Mouse (Mus musculus): Measurements from ENCODE around the gene Ube4a. TPM values are rescaled to one million over a fixed set of nuclear protein-coding genes. Genes with fewer than 3 reads are reported as not detected.

The Ube4a gene
- polyA plus RNA-seq, 1 experiment from 2014 or later = 18.6 TPM

- Histone ChIP-seq H3K9ac (ENCODE audit: low read depth, low read length) (no peak overlapping the region), H3K4me2 (ENCODE audit: low read length) (no peak overlapping the region), H3K9me3 (replicated peaks; ENCODE audit: low read length) (no peaks in the 10 kb centered on the region), H3K27me3 (ENCODE audit: insufficient read depth, low read length) (no peaks in the 10 kb centered on the region), H3K4me3 (replicated peaks; ENCODE audit: low read depth, low read length) (no peak overlapping the region), H3K4me1 (replicated peaks; ENCODE audit: insufficient read depth, low read length) (no peaks in the 10 kb centered on the region), H3K36me3 (ENCODE audit: insufficient read depth, low read length) (peaks cover 70% of the 10 kb centered on the region), H3K27ac (no peak overlapping the region)
- DNase-seq (ENCODE audit: low spot score) (no peak), ATAC-seq (replicated peaks; ENCODE audit: low FRiP score, low read depth) (no peak)
- 94% methylated on average over 7 of the region's 7 CpGs for WGBS
- TF ChIP-seq CTCF (IDR thresholded peaks at IDR 0.05; ENCODE audit: low read depth) = no peak
These were observed 19.2 kb downstream of the Ube4a start for GRCm38 (mm10) chr9:44946185-44946695.

- DNase-seq (ENCODE audit: low spot score) = no peak
- Histone ChIP-seq H3K9ac (ENCODE audit: low read depth, low read length) (no peak overlapping the region), H3K27me3 (ENCODE audit: insufficient read depth, low read length) (no peaks in the 10 kb centered on the region), H3K4me1 (replicated peaks; ENCODE audit: insufficient read depth, low read length) (no peaks in the 10 kb centered on the region), H3K4me2 (ENCODE audit: low read length) (no peak overlapping the region), H3K36me3 (ENCODE audit: insufficient read depth, low read length) (peaks cover 67% of the 10 kb centered on the region), H3K4me3 (replicated peaks; ENCODE audit: low read depth, low read length) (no peak overlapping the region), H3K27ac (no peak overlapping the region), H3K9me3 (replicated peaks; ENCODE audit: low read length) (no peaks in the 10 kb centered on the region)
- ATAC-seq (replicated peaks; ENCODE audit: low FRiP score, low read depth) = no peak
- no peak for TF ChIP-seq CTCF (IDR thresholded peaks at IDR 0.05; ENCODE audit: low read depth)
- 96% methylated on average over 4 of the region's 4 CpGs for WGBS
These were observed 23.0 kb downstream of the Ube4a start for GRCm38 (mm10) chr9:44942421-44942820.

DNA sequence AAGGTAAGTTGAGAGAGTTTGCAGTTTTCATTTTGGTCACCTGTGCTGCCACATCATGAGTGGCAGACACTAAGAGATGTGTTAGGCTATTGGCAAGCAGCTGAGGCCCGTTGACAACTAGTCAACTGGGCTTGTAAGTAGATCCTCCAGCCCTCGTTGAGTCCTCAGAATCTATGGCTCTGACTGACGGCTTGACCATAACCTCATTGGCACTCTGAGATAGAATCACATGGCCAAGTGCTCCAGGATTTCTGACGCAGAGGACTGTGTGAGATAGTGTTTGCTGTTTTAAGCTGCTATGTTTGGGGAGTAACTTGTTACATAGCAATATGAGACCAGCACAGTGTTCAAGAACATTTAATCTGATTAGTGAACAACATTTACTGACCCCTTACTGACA lies 23.6 kb downstream of the Ube4a start:
- peaks cover 68% of the 10 kb centered on the region for H3K36me3 ChIP-seq (ENCODE audit: insufficient read depth, low read length)

DNA sequence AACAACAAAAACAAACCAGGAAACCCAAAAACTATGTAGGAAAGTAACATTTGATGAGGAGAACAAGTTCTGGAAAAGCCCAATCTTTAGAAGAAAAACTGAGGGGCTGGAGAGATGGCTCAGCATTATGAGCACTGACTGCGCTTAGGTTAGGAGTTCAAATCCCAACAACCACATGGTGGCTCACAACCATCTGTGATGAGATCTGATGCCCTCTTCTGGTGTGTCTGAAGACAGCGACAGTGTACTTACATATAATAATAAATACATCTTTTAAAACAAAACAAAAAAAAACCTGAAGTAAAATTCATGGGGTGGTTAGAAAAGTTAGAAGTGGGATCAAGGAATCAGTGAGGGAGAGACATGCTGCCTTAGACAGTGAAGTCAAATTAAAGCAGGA lies 43.9 kb downstream of the Ube4a start:
- Histone ChIP-seq H3K36me3 (ENCODE audit: insufficient read depth, low read length) (0 out of 2 replicates have a peak, but pooled peaks cover 3% of the 10 kb centered on the region), H3K4me1 (replicated peaks; ENCODE audit: insufficient read depth, low read length) (no peaks in the 10 kb centered on the region; the same call in 1 of the 2 replicates), H3K4me2 (ENCODE audit: low read length) (peak overlapping the region; percentile 74), H3K27me3 (ENCODE audit: insufficient read depth, low read length) (no peaks in the 10 kb centered on the region), H3K27ac (peak overlapping the region; percentile 95), H3K4me3 (replicated peaks; ENCODE audit: low read depth, low read length) (peak overlapping the region; percentile 99), H3K9me3 (replicated peaks; ENCODE audit: low read length) (no peaks in the 10 kb centered on the region), H3K9ac (ENCODE audit: low read depth, low read length) (no peak overlapping the region)
- ATAC-seq (replicated peaks; ENCODE audit: low FRiP score, low read depth) = no peak
- no peak for TF ChIP-seq CTCF (IDR thresholded peaks at IDR 0.05; ENCODE audit: low read depth)
- no peak for DNase-seq (ENCODE audit: low spot score)
- WGBS = 74% methylated on average over 2 of the region's 2 CpGs

More for the DNA sequence above, 23.6 kb downstream of the Ube4a start:
- H3K9me3 ChIP-seq (replicated peaks; ENCODE audit: low read length) = no peaks in the 10 kb centered on the region
- ATAC-seq (replicated peaks; ENCODE audit: low FRiP score, low read depth) = no peak
- H3K4me2 ChIP-seq (ENCODE audit: low read length) = no peak overlapping the region
- no peak overlapping the region for H3K27ac ChIP-seq
- no peaks in the 10 kb centered on the region for H3K4me1 ChIP-seq (replicated peaks; ENCODE audit: insufficient read depth, low read length)
- no peak overlapping the region for H3K4me3 ChIP-seq (replicated peaks; ENCODE audit: low read depth, low read length)
- no peak for TF ChIP-seq CTCF (IDR thresholded peaks at IDR 0.05; ENCODE audit: low read depth)
- DNase-seq (ENCODE audit: low spot score) = no peak
- 80% methylated on average over 4 of the region's 4 CpGs for WGBS
- H3K27me3 ChIP-seq (ENCODE audit: insufficient read depth, low read length) = no peaks in the 10 kb centered on the region
- no peak overlapping the region for H3K9ac ChIP-seq (ENCODE audit: low read depth, low read length)

DNA sequence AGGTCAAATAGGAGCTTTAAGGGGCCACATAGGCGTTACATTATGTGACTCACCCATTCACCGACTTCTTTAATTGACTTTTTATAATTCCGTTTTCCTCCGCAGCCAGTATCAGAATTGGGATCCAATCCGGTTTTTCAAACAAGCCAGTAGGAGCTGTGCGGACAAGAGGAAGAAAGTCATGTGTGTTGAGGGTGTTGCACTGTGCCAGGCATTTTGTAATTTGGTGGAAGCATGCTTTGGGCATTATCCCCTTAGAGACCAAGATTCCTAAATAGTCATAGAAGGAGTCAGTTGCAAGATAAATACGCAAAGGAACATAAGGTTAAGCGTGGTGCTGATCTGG lies 44.3 kb downstream of the Ube4a start:
- WGBS = under 1% methylated on average over 8 of the region's 8 CpGs
- peak overlapping the region; percentile 74 for H3K4me2 ChIP-seq (ENCODE audit: low read length)
- H3K4me3 ChIP-seq (replicated peaks; ENCODE audit: low read depth, low read length) = peak overlapping the region; percentile 99
- peak; percentile 93 for DNase-seq (ENCODE audit: low spot score)
- H3K9me3 ChIP-seq (replicated peaks; ENCODE audit: low read length) = no peaks in the 10 kb centered on the region
- TF ChIP-seq CTCF (IDR thresholded peaks at IDR 0.05; ENCODE audit: low read depth) = 0 out of 2 replicates have a peak, but pooled peaks have one; percentile 2
- peak; percentile 77 for ATAC-seq (replicated peaks; ENCODE audit: low FRiP score, low read depth)
- H3K27ac ChIP-seq = peak overlapping the region; percentile 95
- no peaks in the 10 kb centered on the region for H3K27me3 ChIP-seq (ENCODE audit: insufficient read depth, low read length)
- 0 out of 2 replicates have a peak, but pooled peaks cover 3% of the 10 kb centered on the region for H3K36me3 ChIP-seq (ENCODE audit: insufficient read depth, low read length)
- H3K9ac ChIP-seq (ENCODE audit: low read depth, low read length) = peak overlapping the region; percentile 97; the same call in 1 of the 2 replicates
- H3K4me1 ChIP-seq (replicated peaks; ENCODE audit: insufficient read depth, low read length) = no peaks in the 10 kb centered on the region; the same call in 1 of the 2 replicates

- Histone ChIP-seq H3K4me3 (replicated peaks; ENCODE audit: low read depth, low read length) (peak within 1 kb of the TSS; percentile 99), H3K4me2 (ENCODE audit: low read length) (peak within 1 kb of the TSS; percentile 74), H3K36me3 (ENCODE audit: insufficient read depth, low read length) (no peaks in the 10 kb centered on the region), H3K4me1 (replicated peaks; ENCODE audit: insufficient read depth, low read length) (no peaks in the 10 kb centered on the region; the same call in 1 of the 2 replicates), H3K9ac (ENCODE audit: low read depth, low read length) (peak within 1 kb of the TSS; percentile 97), H3K27ac (peak within 1 kb of the TSS; percentile 95), H3K27me3 (ENCODE audit: insufficient read depth, low read length) (no peaks in the 10 kb centered on the region), H3K9me3 (replicated peaks; ENCODE audit: low read length) (no peaks in the 10 kb centered on the region)
- peak; percentile 77 for ATAC-seq (replicated peaks; ENCODE audit: low FRiP score, low read depth)
- WGBS = 0% methylated on average over 48 of the region's 48 CpGs
- TF ChIP-seq CTCF (IDR thresholded peaks at IDR 0.05; ENCODE audit: low read depth) = no peak
- DNase-seq (ENCODE audit: low spot score) = peak; percentile 99
These were observed 44.9 kb downstream of the Ube4a start, which contains the start of gene Atp5l for GRCm38 (mm10) chr9:44920374-44921122. Atp5l (minus strand) TSS chr9:44920742.

Measured in kidney, postnatal 0 days (tissue).